Mouse (Mus musculus): ENCODE results near the gene Thap4.
"Not testable (repeated sequence)": the region's sequence is repeated elsewhere in the genome, so short reads cannot be mapped to it uniquely, and the experiment has no call there.

Thap4 gene

GRCm38 (mm10) chr1:93754573-93755290 is at the start of gene Thap4:
Gene Thap4, minus strand, starts transcription at chr1:93754864.
- ATAC-seq (ENCODE audit: insufficient number of reproducible peaks, low FRiP score, low TSS enrichment) = peak; percentile 89

DNA sequence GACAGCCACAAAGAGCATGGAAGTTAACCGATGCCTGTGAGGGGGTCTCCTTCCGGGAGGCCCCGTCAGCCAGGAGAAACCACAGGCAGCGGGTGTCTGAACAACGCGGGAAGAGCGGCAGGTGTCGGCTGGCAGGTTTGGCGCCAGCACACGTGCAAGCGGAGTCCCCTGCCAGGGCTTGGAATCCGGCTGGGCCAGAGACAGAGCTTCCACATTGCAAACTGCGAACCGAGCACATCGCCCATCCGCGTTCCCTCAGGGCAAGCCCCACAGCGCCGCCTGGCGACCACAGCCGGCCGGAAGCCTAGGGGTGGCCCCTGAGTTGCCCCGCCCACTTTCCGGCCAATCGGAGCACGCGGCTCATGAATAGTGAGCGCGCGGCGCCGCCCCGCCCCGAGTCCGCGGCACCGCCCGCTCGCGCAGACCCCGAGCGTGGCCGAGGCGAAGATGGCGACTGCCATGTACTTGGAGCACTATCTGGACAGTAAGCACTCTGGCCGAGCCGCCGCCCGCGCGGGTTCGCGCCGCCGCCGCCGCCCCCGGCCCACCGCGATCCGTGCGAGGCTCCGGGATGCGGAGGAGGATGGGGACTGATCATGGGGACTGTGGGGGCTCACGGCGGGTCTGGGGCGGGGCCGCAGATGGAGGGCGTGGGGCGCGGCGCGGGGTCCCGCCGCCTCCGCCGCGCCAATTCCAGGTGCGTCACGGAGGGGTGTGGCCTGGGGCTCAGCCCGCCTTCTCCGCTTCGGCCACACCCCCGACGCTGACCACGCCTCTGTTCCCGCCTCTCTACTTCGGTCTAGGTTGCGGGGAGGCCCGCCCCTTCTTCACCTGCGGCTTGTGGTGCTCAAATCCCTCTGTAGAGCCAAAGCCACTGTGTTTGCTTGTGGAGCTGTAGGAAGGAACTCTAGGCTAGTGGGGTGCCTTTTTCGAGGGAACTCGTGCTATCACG is 49.2 kb upstream of the Thap4 start, which contains the start of gene Ing5:
Ing5 (plus strand) TSS at position 410 of the 952 bp plus-strand sequence.
- ATAC-seq (ENCODE audit: insufficient number of reproducible peaks, low FRiP score, low TSS enrichment) = peak; percentile 81

DNA sequence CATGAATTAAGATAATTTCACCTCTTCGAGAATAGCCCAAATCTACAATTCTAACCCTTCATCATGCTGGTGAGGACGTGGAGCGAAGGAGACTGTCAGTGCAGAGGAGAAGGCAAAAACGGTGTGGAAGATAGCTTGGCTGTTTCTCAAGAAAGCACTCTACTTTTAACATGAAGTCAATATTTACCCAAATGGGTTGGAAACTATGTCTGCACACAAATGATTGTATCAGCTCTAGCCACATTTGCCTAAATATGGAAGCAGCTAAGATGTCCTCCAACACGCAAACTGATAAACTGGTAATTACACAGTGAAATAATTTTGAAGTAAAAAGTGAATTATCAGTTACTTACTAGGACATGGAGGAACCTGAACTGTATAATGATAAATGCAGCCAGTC is 48.1 kb upstream of the Thap4 start:
- no peak for ATAC-seq (ENCODE audit: insufficient number of reproducible peaks, low FRiP score, low TSS enrichment)

GRCm38 (mm10) chr1:93801741-93802238 is 47.1 kb upstream of the Thap4 start, which contains the start of gene Dtymk:
Gene Dtymk, minus strand, starts transcription at chr1:93801934.
- ATAC-seq (ENCODE audit: insufficient number of reproducible peaks, low FRiP score, low TSS enrichment) = peak; percentile 57

GRCm38 (mm10) chr1:93800670-93801503 is 46.2 kb upstream of the Thap4 start:
- ATAC-seq (ENCODE audit: insufficient number of reproducible peaks, low FRiP score, low TSS enrichment) = no peak

GRCm38 (mm10) chr1:93795886-93796285 is 41.2 kb upstream of the Thap4 start:
- no peak for ATAC-seq (ENCODE audit: insufficient number of reproducible peaks, low FRiP score, low TSS enrichment)

- no peak for ATAC-seq (ENCODE audit: insufficient number of reproducible peaks, low FRiP score, low TSS enrichment)
Observed at GRCm38 (mm10) chr1:93794526-93794925, 39.9 kb upstream of the Thap4 start.

DNA sequence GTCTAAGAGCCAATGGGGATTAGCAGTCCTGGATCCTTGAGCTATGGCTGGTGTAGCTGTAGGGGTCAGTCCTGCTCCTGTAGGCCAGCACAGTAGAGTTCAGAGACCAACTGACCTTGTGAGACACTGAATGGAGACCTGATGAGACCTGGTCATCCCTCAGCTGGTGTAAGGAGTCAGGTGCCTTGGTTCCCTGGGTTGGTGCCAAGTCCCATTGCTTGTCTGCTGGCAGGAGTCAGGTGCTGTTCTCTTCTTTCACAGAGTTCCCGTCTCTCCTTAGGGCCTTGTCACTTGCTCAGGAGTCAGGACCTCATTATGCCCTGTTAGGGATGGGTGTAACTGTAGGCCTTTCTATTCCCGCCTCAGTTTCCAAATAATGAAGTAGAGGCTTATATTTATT is 32.2 kb upstream of the Thap4 start:
- ATAC-seq (ENCODE audit: insufficient number of reproducible peaks, low FRiP score, low TSS enrichment) = no peak

GRCm38 (mm10) chr1:93776686-93777085 is 22.0 kb upstream of the Thap4 start:
- no peak for ATAC-seq (ENCODE audit: insufficient number of reproducible peaks, low FRiP score, low TSS enrichment)

DNA sequence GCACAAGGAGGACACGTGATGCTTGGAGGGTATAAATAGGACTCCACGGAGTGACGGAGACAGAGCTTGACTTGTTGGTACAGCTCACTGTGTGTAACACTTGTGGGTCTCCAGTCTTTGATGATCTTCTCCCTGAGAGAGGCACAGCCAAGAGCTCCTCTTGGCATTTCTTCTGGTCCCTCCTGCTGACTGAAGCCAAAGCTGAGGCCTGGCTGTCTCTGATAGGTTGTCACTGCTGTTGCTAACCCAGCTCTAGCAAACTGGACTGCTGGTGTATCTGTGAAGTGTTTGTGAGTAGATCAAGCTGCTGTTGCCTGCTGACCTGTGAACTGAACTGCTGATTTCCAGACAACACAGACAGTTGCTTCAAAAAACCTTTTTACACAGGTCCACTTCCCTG is 15.2 kb upstream of the Thap4 start:
- ATAC-seq (ENCODE audit: insufficient number of reproducible peaks, low FRiP score, low TSS enrichment) = no peak

DNA sequence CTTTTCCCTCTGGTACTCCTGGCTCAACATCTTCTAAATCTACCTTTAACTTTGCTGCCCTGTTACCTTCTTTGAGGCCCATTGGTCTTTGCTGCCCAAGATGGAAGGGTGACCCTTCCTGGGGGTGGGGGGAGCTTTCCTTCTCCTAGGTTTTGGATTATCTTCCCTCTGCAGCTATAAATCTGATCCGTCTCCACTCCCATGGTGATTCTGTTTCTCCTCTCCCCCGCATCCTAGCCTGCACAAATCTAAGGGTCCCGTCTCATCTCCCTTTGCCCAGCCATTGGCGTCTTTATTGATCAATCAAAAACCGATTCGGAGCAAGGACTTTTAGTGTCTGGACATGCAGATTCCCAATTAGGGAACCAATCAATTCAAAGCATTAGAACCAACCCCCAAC is 12.9 kb upstream of the Thap4 start:
- ATAC-seq (ENCODE audit: insufficient number of reproducible peaks, low FRiP score, low TSS enrichment) = no peak

DNA sequence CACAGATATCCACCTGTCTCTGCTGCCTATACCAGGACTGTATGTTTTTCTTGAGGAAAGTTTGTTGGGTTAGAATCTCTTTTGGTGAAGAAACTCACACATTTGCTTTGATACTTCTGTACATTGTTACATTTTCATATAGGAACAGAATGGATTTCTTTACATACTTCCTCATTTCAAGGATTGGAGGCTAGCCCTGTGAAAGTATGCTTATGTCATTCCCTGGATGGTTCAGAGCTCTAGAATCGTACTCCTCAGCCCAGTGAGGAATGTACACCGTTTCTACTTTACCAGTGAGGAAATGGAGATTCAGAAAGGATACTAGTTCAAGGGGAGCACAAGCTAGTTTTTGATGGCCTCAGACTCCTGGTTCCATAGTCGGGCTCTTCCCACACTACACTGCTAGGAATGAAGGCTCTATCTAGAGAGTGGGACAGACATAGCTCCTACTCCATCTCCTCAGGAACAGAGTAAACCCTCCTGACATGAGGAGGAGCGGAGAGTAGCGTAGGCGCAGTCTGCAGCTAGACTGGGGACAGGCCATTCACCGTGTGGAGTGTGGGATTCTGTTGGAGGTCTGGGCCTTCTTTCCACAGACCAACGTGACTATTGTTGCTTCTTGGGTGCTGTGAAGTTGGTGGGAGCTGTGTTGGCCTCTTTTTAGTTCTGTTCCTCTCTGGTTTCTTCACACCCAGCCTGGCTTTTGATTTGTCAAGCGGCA is 10.4 kb upstream of the Thap4 start:
- no peak for ATAC-seq (ENCODE audit: insufficient number of reproducible peaks, low FRiP score, low TSS enrichment)

DNA sequence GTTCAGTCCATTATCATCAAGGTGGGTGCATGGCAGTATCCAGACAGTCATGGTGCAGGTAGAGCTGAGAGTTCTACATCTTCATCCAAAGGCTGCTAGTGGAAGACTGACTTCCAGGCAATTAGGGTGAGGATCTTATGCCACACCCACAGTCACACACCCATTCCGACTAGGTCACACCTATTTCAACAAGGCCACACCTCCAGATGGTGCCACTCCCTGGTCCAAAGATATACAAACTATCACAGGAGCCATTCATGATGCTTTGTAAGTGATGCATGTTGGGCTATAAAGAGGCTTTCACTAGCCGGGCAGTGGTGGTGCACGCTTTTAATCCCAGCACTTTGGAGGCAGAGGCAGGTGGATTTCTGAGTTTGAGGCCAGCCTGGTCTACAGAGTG is 8.9 kb upstream of the Thap4 start:
- ATAC-seq (ENCODE audit: insufficient number of reproducible peaks, low FRiP score, low TSS enrichment) = not testable (repeated sequence)

- ATAC-seq (ENCODE audit: insufficient number of reproducible peaks, low FRiP score, low TSS enrichment) = no peak
Observed at GRCm38 (mm10) chr1:93760076-93760475, 5.4 kb upstream of the Thap4 start.

- no peak for ATAC-seq (ENCODE audit: insufficient number of reproducible peaks, low FRiP score, low TSS enrichment)
Observed at GRCm38 (mm10) chr1:93756154-93756553, 1.5 kb upstream of the Thap4 start.

GRCm38 (mm10) chr1:93755618-93756017 is 954 bp upstream of the Thap4 start:
- no peak for ATAC-seq (ENCODE audit: insufficient number of reproducible peaks, low FRiP score, low TSS enrichment)

DNA sequence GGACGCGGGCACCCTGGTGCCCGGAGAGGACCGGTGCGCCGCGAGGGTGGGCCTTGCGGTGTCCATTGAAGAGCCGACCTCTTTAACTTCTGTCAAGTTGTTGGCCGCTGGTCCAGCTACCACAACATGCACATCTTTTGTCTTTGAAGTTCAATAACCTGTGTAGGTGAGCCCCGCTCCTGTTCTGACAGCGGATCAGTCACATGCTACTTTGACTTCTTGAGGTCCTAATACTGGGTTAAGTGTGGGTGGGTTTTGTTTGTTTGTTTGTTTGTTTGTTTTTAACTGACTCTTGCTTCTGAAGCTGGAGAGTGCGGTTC is 587 bp upstream of the Thap4 start:
- ATAC-seq (ENCODE audit: insufficient number of reproducible peaks, low FRiP score, low TSS enrichment) = no peak; the same call in 1 of the 2 replicates

DNA sequence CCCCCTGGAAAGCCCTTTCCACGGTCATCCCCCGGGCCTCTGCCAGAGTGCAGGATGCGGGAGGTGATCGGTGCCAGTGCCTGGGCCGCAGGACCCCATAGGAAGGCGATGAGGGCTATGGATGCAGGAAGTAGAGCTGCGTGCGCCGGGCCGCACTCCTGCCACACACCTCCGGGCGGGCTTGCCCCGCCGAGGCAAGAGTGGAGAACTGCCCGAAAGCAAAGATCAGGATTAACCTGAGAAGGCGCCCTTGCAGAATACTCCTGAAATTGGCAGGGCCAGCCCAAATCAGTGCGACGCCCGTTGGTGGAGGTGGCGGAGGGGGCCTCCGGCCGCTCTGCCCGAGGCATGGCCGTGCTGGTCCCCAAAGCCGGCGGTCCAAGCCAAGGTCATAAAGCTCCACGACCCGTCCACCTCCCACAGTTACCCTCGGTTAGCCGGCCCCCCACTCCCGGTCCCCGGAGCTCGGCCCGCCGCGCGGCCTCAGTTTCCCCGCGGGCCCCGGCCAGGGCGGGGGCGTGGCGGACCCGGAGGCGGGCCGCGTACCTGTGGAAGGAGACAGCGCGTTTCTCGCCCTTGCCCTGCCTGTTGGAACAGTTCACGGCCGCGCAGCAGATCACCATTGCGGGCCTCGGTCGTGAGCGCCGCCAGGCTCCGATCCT is 622 bp downstream of the Thap4 start:
- ATAC-seq (ENCODE audit: insufficient number of reproducible peaks, low FRiP score, low TSS enrichment) = peak; percentile 45

- no peak for ATAC-seq (ENCODE audit: insufficient number of reproducible peaks, low FRiP score, low TSS enrichment)
Observed at GRCm38 (mm10) chr1:93751290-93751689, 3.4 kb downstream of the Thap4 start, which contains the start of gene Atg4b. Gene Atg4b, plus strand, starts transcription at chr1:93751500.

All from cerebellum, adult (tissue).